Mouse (Mus musculus): ENCODE measurements at regions not wholly inside any gene's neighbourhood (a gene's known extent, or its start where the extent isn't known, plus 50 kb on each side); places are given as distances from the start of the nearest gene placed in this dataset.

- TF ChIP-seq POLR2A (IDR thresholded peaks at IDR 0.05; ENCODE audit: low read depth, low read length) (no peak), CTCF (IDR thresholded peaks at IDR 0.05; ENCODE audit: extremely low read depth, insufficient read depth, insufficient read length, insufficient replicate concordance) (no peak)
These were observed 207.3 kb downstream of the Gm5426 start for GRCm38 (mm10) chr10:96343666-96344065.

Data from spleen, adult 2 months (tissue).